Mouse (Mus musculus) kidney, adult 2 months (tissue): ENCODE results near the gene Ep400.

Experiments
- CTCF ChIP-seq: fragments of 200-500 bp; conservative IDR thresholded peaks from 2 replicates; pipeline ENCODE4 v1.5.1; 2011; ENCODE audit warnings: low read depth, mild to moderate bottlenecking, control low read depth, low read length, moderate library complexity, mixed read lengths; ENCODE audit not compliant: insufficient read depth, insufficient read length
- POLR2A ChIP-seq: fragments of 200-500 bp; IDR thresholded peaks from one replicate; pipeline ENCODE4 v1.6.1; 2011; ENCODE audit warnings: low read depth, low read length, control low read depth

DNA sequence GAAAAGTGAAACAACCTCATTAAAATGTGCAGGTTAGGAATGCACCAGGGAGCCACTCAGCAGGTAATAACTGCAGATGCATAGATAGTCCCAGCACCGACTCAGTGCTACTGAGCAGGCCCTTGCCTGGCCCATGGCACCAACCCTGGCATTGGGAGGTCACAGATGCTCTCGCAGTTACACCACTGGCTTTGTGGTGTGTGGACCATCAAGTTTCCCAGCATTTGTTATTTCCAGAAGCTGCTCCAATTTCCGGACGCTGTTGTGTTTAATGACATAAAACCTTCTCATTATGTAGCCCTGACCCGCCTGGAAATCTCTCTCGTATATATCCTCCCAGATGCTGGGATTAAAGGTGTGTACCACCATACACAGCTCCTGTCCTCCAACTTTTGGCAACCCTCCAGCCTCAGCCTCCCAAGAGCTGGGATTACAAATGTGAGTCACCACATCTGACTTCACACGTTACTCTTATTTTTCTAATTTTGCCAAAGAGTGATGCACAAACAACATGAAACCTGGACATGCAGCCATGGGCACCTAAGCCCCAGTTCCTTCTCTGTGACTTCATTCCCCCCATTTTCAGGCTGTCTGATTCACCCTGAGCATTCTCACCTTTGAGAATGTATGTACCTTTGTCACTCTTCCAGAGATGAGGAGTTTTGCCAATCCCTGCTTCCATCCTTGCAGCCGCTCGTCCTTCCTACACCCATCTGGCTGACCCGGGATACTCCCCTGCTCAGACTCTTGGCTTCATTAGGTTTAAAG, 10.4 kb upstream of the Ep400 start:
- TF ChIP-seq CTCF (no peak), POLR2A (no peak)
